Mouse (Mus musculus): ENCODE results near the gene Cdk11b. TPM values are rescaled to one million over a fixed set of nuclear protein-coding genes. Genes with fewer than 3 reads are reported as not detected.
"Not testable (repeated sequence)": the region's sequence is repeated elsewhere in the genome, so short reads cannot be mapped to it uniquely, and the experiment has no call there.

Gene Cdk11b
- polyA plus RNA-seq, 1 experiment from 2014 or later: 39.9 TPM

GRCm38 (mm10) chr4:155669598-155670075 is 45.0 kb downstream of the Cdk11b start:
- under 1% methylated on average over 8 of the region's 8 CpGs for WGBS
- H3K4me1 ChIP-seq (ENCODE audit: control insufficient read depth, insufficient read depth, low read length): peaks cover 6% of the 10 kb centered on the region; the same call in 1 of the 2 replicates
- peak overlapping the region; percentile 82 for H3K4me3 ChIP-seq (ENCODE audit: low read depth, low read length)
- H3K27me3 ChIP-seq (replicated peaks; ENCODE audit: control insufficient read depth, insufficient read depth, low read length): no peaks in the 10 kb centered on the region
- H3K27ac ChIP-seq (ENCODE audit: low read depth, low read length): no peak overlapping the region
- peak; percentile 14 for ATAC-seq
- DNase-seq (ENCODE audit: low spot score): no peak
- peak overlapping the region; percentile 61 for H3K4me2 ChIP-seq (ENCODE audit: low read length)
- H3K9me3 ChIP-seq (replicated peaks; ENCODE audit: control insufficient read depth, low read length): no peaks in the 10 kb centered on the region
- no peak overlapping the region for H3K9ac ChIP-seq (ENCODE audit: low read length)
- no peaks in the 10 kb centered on the region for H3K36me3 ChIP-seq (ENCODE audit: control insufficient read depth, insufficient read depth, low read length)

- H3K4me1 ChIP-seq (ENCODE audit: control insufficient read depth, insufficient read depth, low read length); H3K9me3 ChIP-seq (replicated peaks; ENCODE audit: control insufficient read depth, low read length); H3K4me3 ChIP-seq (ENCODE audit: low read depth, low read length); DNase-seq (ENCODE audit: low spot score); H3K9ac ChIP-seq (ENCODE audit: low read length); ATAC-seq; H3K4me2 ChIP-seq (ENCODE audit: low read length); H3K27me3 ChIP-seq (replicated peaks; ENCODE audit: control insufficient read depth, insufficient read depth, low read length); H3K27ac ChIP-seq (ENCODE audit: low read depth, low read length); H3K36me3 ChIP-seq (ENCODE audit: control insufficient read depth, insufficient read depth, low read length): not testable (repeated sequence)
- WGBS: 56% methylated on average over 4 of the region's 4 CpGs
Measured at GRCm38 (mm10) chr4:155670236-155670635, 45.6 kb downstream of the Cdk11b start.

GRCm38 (mm10) chr4:155672082-155672481 is 47.4 kb downstream of the Cdk11b start:
- no peak overlapping the region for H3K27ac ChIP-seq (ENCODE audit: low read depth, low read length)

GRCm38 (mm10) chr4:155675991-155676390 is 51.3 kb downstream of the Cdk11b start:
- H3K4me1 ChIP-seq (ENCODE audit: control insufficient read depth, insufficient read depth, low read length): no peaks in the 10 kb centered on the region
- 81% methylated on average over 2 of the region's 2 CpGs for WGBS
- no peak overlapping the region for H3K9ac ChIP-seq (ENCODE audit: low read length)
- H3K4me2 ChIP-seq (ENCODE audit: low read length): no peak overlapping the region
- no peak overlapping the region for H3K4me3 ChIP-seq (ENCODE audit: low read depth, low read length)
- no peaks in the 10 kb centered on the region for H3K27me3 ChIP-seq (replicated peaks; ENCODE audit: control insufficient read depth, insufficient read depth, low read length)
- H3K36me3 ChIP-seq (ENCODE audit: control insufficient read depth, insufficient read depth, low read length): no peaks in the 10 kb centered on the region
- H3K9me3 ChIP-seq (replicated peaks; ENCODE audit: control insufficient read depth, low read length): no peaks in the 10 kb centered on the region
- no peak overlapping the region for H3K27ac ChIP-seq (ENCODE audit: low read depth, low read length)
- peak; percentile 25 for DNase-seq (ENCODE audit: low spot score)
- ATAC-seq: no peak

More at GRCm38 (mm10) chr4:155672082-155672481, 47.4 kb downstream of the Cdk11b start:
- no peak overlapping the region for H3K4me3 ChIP-seq (ENCODE audit: low read depth, low read length)
- H3K4me2 ChIP-seq (ENCODE audit: low read length): no peak overlapping the region
- 65% methylated on average over 2 of the region's 2 CpGs for WGBS
- no peaks in the 10 kb centered on the region for H3K36me3 ChIP-seq (ENCODE audit: control insufficient read depth, insufficient read depth, low read length)
- no peaks in the 10 kb centered on the region for H3K27me3 ChIP-seq (replicated peaks; ENCODE audit: control insufficient read depth, insufficient read depth, low read length)
- no peak overlapping the region for H3K9ac ChIP-seq (ENCODE audit: low read length)
- no peak for ATAC-seq
- DNase-seq (ENCODE audit: low spot score): no peak
- no peaks in the 10 kb centered on the region for H3K9me3 ChIP-seq (replicated peaks; ENCODE audit: control insufficient read depth, low read length)
- peaks cover 6% of the 10 kb centered on the region; the same call in 1 of the 2 replicates for H3K4me1 ChIP-seq (ENCODE audit: control insufficient read depth, insufficient read depth, low read length)

GRCm38 (mm10) chr4:155683670-155684277 is 59.1 kb downstream of the Cdk11b start:
- not testable (repeated sequence) for H3K27me3 ChIP-seq (replicated peaks; ENCODE audit: control insufficient read depth, insufficient read depth, low read length); H3K4me2 ChIP-seq (ENCODE audit: low read length); H3K36me3 ChIP-seq (ENCODE audit: control insufficient read depth, insufficient read depth, low read length); ATAC-seq; H3K4me1 ChIP-seq (ENCODE audit: control insufficient read depth, insufficient read depth, low read length); H3K9me3 ChIP-seq (replicated peaks; ENCODE audit: control insufficient read depth, low read length); H3K27ac ChIP-seq (ENCODE audit: low read depth, low read length); H3K4me3 ChIP-seq (ENCODE audit: low read depth, low read length); DNase-seq (ENCODE audit: low spot score); H3K9ac ChIP-seq (ENCODE audit: low read length)
- WGBS: 92% methylated on average over 16 of the region's 19 CpGs

- not testable (repeated sequence) for H3K4me1 ChIP-seq (ENCODE audit: control insufficient read depth, insufficient read depth, low read length); ATAC-seq
Measured at GRCm38 (mm10) chr4:155687764-155688163, 63.1 kb downstream of the Cdk11b start.

GRCm38 (mm10) chr4:155690571-155691375 is 66.1 kb downstream of the Cdk11b start:
- no peak overlapping the region for H3K9ac ChIP-seq (ENCODE audit: low read length)
- no peak overlapping the region for H3K4me3 ChIP-seq (ENCODE audit: low read depth, low read length)
- 83% methylated on average over 12 of the region's 12 CpGs for WGBS
- H3K4me1 ChIP-seq (ENCODE audit: control insufficient read depth, insufficient read depth, low read length): peaks cover 11% of the 10 kb centered on the region
- H3K4me2 ChIP-seq (ENCODE audit: low read length): no peak overlapping the region
- no peak for ATAC-seq
- no peak overlapping the region for H3K27ac ChIP-seq (ENCODE audit: low read depth, low read length)
- DNase-seq (ENCODE audit: low spot score): peak; percentile 46
- H3K36me3 ChIP-seq (ENCODE audit: control insufficient read depth, insufficient read depth, low read length): no peaks in the 10 kb centered on the region
- H3K9me3 ChIP-seq (replicated peaks; ENCODE audit: control insufficient read depth, low read length): no peaks in the 10 kb centered on the region
- H3K27me3 ChIP-seq (replicated peaks; ENCODE audit: control insufficient read depth, insufficient read depth, low read length): peaks cover 6% of the 10 kb centered on the region

More at GRCm38 (mm10) chr4:155687764-155688163, 63.1 kb downstream of the Cdk11b start:
- H3K9me3 ChIP-seq (replicated peaks; ENCODE audit: control insufficient read depth, low read length); DNase-seq (ENCODE audit: low spot score); H3K4me3 ChIP-seq (ENCODE audit: low read depth, low read length); H3K27ac ChIP-seq (ENCODE audit: low read depth, low read length); H3K36me3 ChIP-seq (ENCODE audit: control insufficient read depth, insufficient read depth, low read length); H3K4me2 ChIP-seq (ENCODE audit: low read length); H3K9ac ChIP-seq (ENCODE audit: low read length); H3K27me3 ChIP-seq (replicated peaks; ENCODE audit: control insufficient read depth, insufficient read depth, low read length): not testable (repeated sequence)
- WGBS: 94% methylated on average over 4 of the region's 4 CpGs

GRCm38 (mm10) chr4:155692421-155692820 is 67.8 kb downstream of the Cdk11b start:
- ATAC-seq (no peak), DNase-seq (ENCODE audit: low spot score) (no peak)
- peaks cover 12% of the 10 kb centered on the region for H3K4me1 ChIP-seq (ENCODE audit: control insufficient read depth, insufficient read depth, low read length)
- no peak overlapping the region for H3K4me2 ChIP-seq (ENCODE audit: low read length)
- H3K4me3 ChIP-seq (ENCODE audit: low read depth, low read length): no peak overlapping the region
- H3K27ac ChIP-seq (ENCODE audit: low read depth, low read length): no peak overlapping the region
- H3K27me3 ChIP-seq (replicated peaks; ENCODE audit: control insufficient read depth, insufficient read depth, low read length): peaks cover 9% of the 10 kb centered on the region
- H3K36me3 ChIP-seq (ENCODE audit: control insufficient read depth, insufficient read depth, low read length): no peaks in the 10 kb centered on the region
- WGBS: 92% methylated on average over 3 of the region's 3 CpGs
- H3K9me3 ChIP-seq (replicated peaks; ENCODE audit: control insufficient read depth, low read length): no peaks in the 10 kb centered on the region
- no peak overlapping the region for H3K9ac ChIP-seq (ENCODE audit: low read length)

GRCm38 (mm10) chr4:155694111-155694481 is 69.4 kb downstream of the Cdk11b start, which contains the start of gene Fndc10:
TSS of gene Fndc10 (plus strand) at chr4:155694342.
- peak within 1 kb of the TSS; percentile 77 for H3K27ac ChIP-seq (ENCODE audit: low read depth, low read length)
- H3K4me1 ChIP-seq (ENCODE audit: control insufficient read depth, insufficient read depth, low read length): peaks cover 12% of the 10 kb centered on the region
- WGBS: under 1% methylated on average over 41 of the region's 47 CpGs
- H3K4me3 ChIP-seq (ENCODE audit: low read depth, low read length): peak within 1 kb of the TSS; percentile 61
- peaks cover 9% of the 10 kb centered on the region for H3K27me3 ChIP-seq (replicated peaks; ENCODE audit: control insufficient read depth, insufficient read depth, low read length)
- H3K4me2 ChIP-seq (ENCODE audit: low read length): peak within 1 kb of the TSS; percentile 80
- ATAC-seq (peak; percentile 89), DNase-seq (ENCODE audit: low spot score) (peak; percentile 70)
- H3K9ac ChIP-seq (ENCODE audit: low read length): peak within 1 kb of the TSS; percentile 77
- no peaks in the 10 kb centered on the region for H3K9me3 ChIP-seq (replicated peaks; ENCODE audit: control insufficient read depth, low read length)
- no peaks in the 10 kb centered on the region for H3K36me3 ChIP-seq (ENCODE audit: control insufficient read depth, insufficient read depth, low read length)

Measured in forebrain, embryonic 14.5 days (tissue).